Mouse (Mus musculus) granulocyte monocyte progenitor cell, adult 5-6 weeks (primary cell): ENCODE data around the gene Fzd7. TPM values are rescaled to one million over a fixed set of nuclear protein-coding genes. Genes with fewer than 3 reads are reported as not detected.
A peak's percentile ranks its signal among the peaks of the same experiment; 100 is the strongest.
"Not testable (repeated sequence)": the region's sequence is repeated elsewhere in the genome, so short reads cannot be mapped to it uniquely, and the experiment has no call there.

Experiments
- ATAC-seq: replicated peaks from 2 replicates; pipeline ENCODE4 v1.8.0; 2016; ENCODE audit warnings: mild to moderate bottlenecking, moderate TSS enrichment, inconsistent platforms; ENCODE audit not compliant: poor library complexity, severe bottlenecking
- total RNA-seq, 2 experiments: library from RNA; stranded (forward) in 1 of 2; stranded (reverse) in 1 of 2; fragments of 200-712, 200-1000 nt in 1 of 2; fragments of >200 nt in 1 of 2; fragmentation: Nextera tagmentation in 1 of 2; gene quantifications; 2 replicates each; pipeline ENCODE4 v1.2.3; 2014 to 2017

Gene Fzd7
- total RNA-seq (2014; fragmentation: Nextera tagmentation) (4.3 and 4.9 TPM in 2 replicates), total RNA-seq (2017) (2.8 and 4.6 TPM in 2 replicates)

DNA sequence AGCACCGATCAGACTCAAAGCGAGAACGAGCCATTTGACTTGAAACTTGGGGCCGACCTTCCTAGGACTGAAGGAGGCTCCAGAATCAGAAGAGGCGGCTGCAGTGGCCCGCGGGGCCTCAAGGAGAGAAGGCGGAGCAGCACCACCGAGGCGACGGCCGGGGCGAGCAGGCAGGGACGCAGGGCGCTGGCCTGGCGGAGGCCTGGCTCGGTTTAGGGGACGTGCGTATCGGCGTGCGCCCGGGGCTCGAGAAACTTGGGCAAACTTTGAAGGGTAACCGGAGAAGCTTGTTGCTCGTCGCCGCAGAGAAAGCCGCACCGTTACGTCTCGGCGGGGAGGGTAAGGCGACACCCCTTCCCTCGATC is at the start of gene Fzd7:
Gene Fzd7 (plus strand): TSS at position 94 of the 365 bp plus-strand sequence.
- ATAC-seq, result no peak

DNA sequence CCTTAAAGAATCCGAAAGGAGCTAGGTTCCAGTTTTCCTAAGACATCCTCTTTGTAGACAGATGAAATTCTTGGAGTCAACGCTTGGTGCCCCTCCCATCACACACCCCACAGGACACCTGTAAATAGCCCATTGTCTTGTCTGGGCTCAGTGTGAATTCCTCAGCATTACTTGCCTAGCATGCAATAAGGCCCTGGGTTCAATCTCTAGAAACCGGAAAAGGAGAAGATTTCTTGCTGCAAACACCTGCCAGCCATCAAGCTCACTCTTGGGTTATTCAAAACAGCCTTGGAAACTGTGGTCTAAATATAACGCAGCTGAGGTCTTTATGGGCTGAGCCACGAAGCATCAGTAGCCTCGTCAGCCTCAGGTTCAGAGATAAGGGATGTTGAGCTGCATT is 48.9 kb upstream of the Fzd7 start:
- ATAC-seq, result no peak

DNA sequence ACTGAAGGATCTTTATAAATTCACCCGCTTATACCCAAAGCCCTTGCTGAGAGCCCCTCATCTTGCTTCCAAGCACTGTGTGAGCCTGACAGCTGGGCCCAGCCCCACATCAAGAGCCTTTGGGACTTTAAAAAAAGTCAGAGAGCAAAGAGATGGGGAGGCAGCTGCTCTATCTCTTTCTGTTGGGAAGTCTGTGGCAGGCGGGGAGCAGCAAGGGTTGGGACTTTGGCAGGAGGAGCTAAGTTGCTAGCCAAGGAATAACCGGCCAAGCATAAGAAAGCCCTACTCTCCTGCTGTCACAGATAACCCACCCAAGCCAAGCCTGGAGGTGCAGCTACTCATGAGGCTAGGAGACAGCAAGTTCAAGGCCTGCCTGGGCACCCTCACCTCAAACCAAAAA is 48.2 kb upstream of the Fzd7 start:
- ATAC-seq, result no peak

DNA sequence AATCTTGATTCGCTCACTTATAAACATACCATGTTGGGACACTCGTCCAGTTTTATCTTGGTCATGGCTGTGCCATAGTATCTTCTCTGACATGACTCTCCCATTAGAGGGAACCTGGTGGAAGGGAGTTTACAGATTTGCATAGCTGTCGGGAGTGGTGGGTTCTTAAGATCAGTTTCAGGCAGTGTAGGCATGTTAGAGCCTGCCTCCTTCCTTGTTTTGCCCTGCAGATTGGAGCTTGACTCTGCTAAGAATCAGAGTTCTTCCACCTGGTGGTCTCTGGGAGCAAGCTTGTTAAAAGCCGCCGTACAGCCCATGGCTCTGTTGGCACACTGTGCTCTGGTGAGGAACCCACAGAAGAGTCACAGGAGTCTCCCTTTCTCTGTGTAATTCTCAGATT is 47.0 kb upstream of the Fzd7 start:
- no peak for ATAC-seq

DNA sequence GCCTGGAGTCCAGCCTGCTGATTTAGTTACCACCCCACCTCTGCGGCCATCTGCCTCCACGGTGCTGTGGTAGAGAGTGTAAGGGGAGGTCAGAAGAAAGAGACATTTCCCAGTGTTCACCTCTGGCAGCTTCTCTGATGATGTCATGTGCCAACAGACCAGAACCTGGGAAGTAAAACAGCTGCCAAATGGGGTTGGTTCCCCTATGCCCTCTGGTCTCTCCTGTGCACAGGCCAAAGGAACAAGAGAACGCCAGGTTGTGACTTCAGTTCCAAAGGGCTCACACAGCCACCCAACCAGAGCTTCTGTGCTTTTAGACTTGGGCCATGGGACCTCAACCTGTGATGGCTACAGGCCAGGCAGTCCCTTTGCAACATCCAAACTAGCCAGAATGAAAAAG is 45.9 kb upstream of the Fzd7 start:
- no peak for ATAC-seq

DNA sequence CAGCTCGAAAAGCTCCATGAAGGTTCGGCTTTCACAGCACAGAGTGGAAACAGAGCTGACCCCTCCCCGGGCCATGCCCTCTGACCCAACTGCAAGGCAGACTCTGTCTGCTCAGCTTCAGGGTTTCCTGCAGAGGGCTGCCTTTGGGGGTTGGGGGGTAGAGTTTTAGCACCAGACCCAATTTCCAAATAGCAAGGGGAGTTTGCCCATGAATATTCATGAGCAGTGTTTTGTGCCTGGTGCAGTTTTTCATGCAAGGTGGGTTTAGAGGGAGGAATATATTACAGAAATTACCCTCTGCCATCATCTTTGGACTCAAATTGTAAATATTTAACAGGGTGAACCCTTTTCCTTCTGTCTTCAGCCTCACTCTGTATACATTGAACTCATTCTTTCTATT is 44.3 kb upstream of the Fzd7 start:
- no peak for ATAC-seq

DNA sequence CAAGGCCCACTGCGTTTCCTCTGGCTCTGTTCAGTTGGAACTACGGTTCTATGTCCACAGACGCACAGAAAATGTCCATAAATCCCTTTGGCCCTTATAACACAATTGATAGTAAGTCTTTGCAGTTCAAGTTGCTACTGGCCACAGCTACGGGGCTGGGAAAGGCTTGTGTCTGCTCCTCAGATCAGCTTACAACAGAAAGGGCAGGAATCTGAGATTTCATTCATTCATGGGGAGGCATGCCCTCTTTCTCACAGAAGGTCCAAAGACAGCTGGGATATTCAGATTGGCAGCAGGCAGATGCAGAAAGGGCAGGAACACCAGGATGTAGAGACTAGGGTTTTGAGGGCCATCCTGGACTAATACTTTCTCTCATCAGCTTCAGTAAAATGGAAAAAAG is 43.9 kb upstream of the Fzd7 start:
- ATAC-seq, result no peak

DNA sequence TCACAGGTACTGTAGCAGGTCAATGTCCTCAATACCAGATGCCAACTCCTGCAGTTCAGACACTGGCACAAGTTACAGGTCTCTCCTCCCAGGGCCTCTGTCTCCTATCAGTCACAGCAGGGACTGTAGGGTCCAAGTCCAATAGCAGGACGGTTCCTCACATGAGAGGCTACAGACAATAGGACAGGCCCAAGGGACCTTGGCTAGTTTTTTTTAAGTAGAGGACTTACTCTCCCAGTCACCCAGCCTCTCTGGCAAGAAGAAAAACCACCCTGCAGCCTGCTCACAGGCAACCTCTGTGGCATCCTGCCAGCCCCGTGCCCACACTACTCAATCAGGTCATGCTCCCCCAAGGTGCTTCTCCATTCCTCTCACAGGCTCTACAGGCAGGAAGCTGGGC is 43.0 kb upstream of the Fzd7 start:
- ATAC-seq, result no peak

DNA sequence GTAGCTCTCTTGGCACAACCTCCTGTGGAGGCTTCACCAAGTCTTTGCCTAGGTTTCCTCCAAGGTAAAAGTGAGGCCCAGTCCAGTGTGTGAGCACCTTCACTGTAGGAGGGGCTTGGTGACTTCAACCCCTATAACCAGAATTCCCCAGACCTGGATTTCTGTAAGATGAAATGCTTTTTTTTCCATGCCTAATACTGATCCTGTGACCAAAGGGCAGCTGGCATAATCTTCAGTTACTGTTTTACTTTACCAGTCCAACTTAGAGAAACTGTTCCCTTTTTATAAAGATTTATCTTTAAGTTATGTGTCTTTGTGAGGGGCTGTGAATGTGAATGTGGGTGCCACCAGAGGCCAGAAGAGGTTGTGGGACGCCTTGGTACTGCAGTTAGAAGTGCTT is 42.3 kb upstream of the Fzd7 start:
- ATAC-seq, result no peak

DNA sequence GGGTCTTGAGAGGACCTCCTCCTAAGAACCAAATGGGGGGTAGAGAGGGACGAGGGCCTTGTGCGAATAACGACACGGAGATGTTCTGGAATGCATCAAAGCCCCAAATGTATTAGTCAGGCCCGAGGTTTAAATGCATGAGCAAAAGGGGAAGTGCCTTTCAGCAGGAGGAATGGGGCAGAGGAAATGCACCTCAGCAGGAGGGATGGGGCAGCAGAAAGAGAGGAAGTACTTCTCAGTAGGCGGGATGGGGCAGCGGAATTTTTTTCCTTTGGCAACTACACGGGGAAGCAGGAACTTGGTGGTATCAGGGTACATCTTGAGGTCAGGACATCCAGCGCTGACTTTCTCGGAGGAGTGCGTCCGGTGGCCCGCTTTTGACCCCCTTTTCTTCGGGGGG is 39.5 kb upstream of the Fzd7 start:
- not testable (repeated sequence) for ATAC-seq

DNA sequence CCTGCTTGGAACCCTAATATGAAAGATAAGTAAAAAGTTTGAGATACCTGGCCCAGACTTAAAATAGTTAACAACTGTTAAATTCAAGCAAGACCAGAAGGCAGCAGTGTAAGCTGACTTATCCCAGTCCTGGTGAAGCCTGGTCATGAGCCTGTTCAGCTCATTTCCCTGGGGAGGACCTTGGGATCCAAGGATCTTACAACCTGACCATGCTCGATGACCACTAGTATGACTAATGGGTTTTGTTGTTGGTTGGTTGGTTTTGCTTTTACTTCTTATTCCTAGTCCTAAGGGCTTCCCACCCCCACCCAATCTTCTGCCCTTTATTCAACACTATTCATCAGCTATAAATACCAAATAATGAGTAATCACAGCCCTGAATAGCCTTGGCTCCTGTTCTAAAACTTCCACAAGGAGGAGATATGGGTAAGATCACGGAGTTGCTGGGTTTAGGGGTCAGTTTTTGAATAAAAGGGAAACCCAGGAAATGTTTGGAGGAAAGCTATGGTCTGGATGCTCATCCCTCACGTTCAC is 38.0 kb upstream of the Fzd7 start:
- ATAC-seq, result no peak

DNA sequence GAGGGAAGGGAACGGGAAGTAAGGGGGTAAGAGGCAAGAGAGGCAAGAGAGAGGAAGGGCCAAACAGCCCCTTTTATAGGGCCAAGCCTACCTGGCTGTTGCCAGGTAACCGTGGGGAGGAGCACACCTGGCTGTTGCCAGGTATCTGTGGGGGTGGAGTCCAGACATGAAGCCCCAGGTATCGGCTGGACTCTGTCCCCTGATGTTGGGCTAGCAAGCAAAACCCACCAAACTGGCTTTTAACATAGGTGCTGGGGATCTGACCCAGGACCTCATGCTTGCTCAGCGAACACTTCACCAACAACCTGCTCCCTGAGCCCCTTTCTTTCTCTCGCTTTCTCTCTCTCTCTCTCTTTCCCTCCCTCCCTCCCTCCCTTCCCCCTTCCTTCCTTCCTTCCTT is 37.0 kb upstream of the Fzd7 start:
- ATAC-seq, result no peak

DNA sequence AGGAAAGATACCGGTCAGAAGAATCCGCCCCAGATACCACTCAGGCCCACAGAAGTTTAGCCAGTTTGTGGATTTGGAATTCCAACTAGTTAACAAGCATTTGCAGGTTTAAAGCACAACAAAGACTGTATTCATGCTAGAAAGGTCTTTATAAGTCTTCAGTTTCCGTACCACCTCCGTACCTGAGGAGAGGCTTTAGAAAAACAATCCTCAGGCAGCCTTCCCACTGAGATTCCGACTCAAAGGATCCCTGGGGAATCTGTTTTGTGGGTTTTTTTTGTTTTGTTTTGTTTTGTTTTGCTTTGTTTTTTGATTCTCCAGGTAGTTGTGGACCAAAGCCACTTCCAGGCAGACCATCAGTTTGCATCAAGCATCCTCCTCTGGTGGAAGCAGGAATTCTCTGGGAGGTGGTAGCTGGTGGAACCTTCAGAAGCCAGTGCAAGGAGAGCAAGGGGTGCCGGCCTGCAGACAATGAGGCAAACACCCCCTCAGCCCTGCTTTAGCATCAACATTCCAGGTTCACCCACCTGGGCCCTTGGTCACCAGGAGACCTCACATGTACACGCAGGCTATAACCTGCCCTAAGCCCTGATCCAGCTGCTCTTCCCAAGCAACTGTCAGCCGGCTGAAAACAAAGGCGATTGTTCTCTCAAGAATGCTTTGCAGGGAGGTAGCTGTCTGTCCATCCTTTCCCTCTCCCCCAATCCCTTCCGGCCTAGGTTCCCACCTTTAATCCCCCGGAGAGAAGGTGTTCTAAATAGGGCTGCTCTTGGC is 33.5 kb upstream of the Fzd7 start:
- ATAC-seq, result no peak

DNA sequence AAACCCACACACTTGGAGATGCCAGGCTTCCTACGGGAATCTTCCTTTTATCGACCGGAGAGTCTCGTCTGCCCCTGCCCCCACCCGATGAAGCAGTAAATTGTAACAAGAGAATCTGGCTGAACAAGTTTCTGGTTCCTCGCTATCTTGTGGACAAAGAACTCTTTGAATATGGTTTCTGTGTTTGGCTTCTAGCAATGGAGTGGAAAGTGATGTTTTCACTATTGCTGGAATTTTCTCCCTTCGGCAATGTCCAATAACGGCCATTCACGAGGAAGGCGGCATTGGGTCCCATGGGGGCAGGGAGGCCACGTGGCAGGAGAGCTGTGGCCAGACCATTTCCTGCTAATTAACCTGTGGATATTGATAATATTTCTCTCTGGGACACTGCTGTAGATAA is 32.8 kb upstream of the Fzd7 start:
- ATAC-seq, result no peak

DNA sequence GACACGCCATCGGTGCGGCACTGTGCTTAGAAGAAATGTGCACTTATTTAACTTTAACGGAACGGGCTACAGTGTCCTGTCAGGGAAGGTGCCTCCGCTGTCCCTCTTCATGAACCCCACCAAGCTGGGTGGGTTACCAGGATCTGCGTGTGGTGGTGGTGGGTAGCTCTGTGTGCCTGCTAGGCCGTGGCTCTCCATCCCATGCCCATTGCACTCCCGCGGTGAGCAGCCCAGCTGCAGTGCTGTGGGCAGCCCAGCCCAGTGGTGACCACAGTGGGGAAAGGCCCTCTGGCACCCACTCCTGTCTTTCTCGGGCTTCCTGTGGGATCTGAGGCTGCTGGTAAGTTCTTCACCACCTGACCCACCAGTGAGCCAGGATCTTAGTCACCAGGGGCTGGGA is 31.3 kb upstream of the Fzd7 start:
- no peak for ATAC-seq

DNA sequence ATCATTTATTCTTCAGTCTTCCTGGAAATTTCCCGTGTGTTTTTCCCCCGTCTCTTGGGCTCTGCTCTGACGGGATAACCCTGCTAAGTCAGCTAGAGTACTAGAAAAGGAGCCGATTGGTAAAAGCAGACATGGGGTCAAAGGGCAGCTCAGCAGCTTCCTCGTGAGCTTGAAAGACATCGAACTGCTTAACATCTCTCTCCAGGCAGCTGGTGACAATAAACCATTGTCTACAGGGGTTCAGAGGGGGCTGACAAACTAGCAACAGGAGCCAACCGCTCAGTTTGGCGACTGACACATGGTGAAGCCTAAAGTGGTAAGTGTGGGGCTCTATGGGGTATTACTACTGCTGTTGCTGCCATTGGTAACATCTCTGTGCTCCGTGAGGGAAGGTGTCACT is 30.6 kb upstream of the Fzd7 start:
- ATAC-seq, result no peak

DNA sequence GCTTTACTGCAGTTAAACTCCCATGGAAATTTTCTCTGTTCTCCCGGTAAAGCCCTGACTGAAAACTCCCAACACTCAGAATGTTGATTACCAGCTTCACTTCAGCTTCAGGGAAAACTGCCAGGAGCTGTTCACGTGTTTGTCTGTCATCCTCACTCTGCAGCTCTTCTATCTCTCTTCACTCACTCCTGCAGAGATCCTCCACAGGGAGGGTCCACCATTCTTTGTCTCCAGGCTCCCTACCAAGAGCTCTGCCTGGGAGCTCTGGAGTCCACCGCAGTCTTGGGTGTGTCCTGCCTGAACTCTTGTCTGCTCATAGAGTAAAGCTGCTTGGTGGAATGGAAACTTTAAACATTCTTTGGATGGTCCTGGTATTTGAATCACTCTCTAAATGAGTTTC is 25.4 kb upstream of the Fzd7 start:
- ATAC-seq, result no peak

DNA sequence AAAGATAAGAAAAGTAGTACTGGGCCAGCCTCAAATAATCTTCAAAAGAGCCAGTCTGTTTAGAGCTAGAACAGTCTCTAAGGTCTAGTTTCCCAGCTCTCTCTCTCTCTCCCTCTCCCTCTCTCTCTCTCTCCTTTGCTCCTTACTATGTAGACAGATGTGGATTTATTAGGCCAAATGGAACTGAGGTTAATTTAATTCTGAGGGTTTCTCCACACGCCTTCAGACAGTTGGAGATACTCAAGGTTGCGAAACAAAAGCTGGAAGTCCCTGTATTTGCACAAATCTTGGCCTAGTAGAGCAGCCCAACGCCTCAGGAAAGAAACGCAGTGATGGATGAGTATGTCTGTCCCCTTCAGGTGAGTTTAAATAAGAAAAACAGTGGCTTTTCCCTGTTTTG is 24.4 kb upstream of the Fzd7 start:
- no peak for ATAC-seq

DNA sequence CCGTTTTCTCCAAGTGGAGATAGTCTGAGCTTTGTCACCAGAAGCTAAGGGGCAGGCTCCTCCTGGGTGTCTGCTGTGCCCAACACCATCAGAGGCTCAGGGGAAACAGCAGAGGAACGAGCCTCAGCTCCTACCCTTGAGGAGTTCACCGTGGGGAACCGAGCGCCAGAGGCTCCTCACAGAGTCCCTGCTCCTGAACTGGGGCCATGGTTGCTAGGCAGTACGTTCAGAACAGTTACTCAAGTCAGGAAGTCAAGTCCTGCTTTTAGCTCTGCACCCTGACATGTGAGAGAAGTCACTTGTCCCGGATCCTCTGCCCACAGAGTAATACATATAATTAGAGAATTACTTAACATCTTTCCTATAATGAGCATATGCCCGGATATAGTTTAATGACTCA is 23.3 kb upstream of the Fzd7 start:
- ATAC-seq, result peak; percentile 82

DNA sequence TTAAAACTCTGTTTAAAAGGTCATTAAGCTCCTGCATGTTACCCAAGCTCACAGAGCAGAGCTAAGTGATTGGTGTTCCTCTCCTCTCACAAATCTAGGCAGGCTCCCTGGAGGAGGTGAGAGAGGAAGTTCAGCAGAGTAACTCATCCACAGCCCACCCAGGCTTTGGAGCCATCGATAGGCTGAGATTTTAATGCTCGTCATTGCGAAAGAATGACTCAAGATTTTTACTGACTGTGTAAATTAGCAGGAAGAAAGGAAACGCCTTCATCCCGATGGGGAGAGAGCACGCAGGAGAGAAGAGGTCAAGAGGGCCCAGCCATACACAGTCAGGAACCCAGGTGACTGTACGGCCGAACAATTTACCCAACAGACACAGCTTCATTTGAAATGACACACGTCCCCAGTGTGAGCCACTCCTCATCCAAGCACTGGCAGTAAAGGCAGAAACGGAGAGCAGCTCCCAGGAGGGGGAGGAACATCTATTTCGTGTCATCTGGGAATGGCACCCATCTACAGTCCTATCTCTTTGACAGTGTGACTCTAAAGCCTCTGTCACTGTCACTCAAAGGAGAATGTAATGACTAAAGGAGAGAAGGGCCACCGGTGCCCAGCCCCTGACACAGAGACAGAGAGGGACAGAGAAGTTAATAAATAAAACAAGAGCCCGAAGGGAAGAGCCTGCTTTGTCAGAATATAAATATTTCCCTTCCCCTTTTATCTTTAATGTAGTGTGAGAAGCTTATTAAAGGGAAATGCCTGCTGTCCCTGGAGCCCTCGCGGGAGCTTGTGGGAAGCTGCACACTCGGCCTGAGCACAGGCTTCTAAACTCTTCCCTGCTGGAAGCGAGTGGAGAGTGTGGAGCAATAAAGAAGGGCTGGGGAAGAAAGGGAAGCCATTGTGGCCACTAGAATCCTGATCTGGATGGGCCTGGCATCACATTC is 17.3 kb upstream of the Fzd7 start:
- peak; percentile 33 for ATAC-seq

DNA sequence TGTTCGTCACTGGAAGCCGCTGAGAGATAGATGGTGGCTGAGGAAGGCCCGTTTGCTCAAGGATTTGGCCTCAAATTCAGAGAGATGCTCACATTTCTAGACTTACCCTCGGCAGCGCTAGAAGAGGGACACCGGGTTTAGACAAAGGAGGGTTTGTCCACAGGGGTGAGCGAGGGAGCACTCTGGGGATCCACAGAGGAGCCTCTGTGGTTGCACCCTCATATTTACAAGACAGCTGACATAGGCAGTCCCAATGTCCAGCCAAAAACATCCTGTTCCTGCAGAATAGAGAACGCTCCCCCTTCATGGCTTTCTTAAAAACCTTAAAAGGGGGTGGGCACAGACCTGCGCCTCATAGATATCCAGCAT is 16.6 kb upstream of the Fzd7 start:
- no peak for ATAC-seq
